Mouse (Mus musculus): Measurements from ENCODE around the gene Mef2c. TPM values are rescaled to one million over a fixed set of nuclear protein-coding genes. Genes with fewer than 3 reads are reported as not detected.

Mef2c gene
- polyA plus RNA-seq, 1 experiment from 2014 or later = 114 TPM

- Histone ChIP-seq H3K4me2 (ENCODE audit: low read length) (no peak overlapping the region), H3K9me3 (ENCODE audit: control insufficient read depth, low read length) (no peaks in the 10 kb centered on the region), H3K27me3 (ENCODE audit: control insufficient read depth, insufficient read depth, low read length) (no peaks in the 10 kb centered on the region), H3K36me3 (ENCODE audit: control insufficient read depth, insufficient read depth, low read length) (peaks cover 10% of the 10 kb centered on the region; the same call in 1 of the 2 replicates), H3K27ac (replicated peaks in 1 of 2; ENCODE audit: control insufficient read depth in 1 of 2, insufficient read depth in 1 of 2, low read depth in 2 of 2, low read length in 2 of 2) (no peak overlapping the region), H3K4me1 (ENCODE audit: control insufficient read depth in 2 of 2, insufficient read depth in 2 of 2, low read length in 2 of 2) (peaks cover 6 to 20% of the 10 kb centered on the region in 2 experiments), H3K4me3 (ENCODE audit: control insufficient read depth in 1 of 2, insufficient read depth in 1 of 2, low read depth in 1 of 2, low read length in 2 of 2) (no peak overlapping the region), H3K9ac (ENCODE audit: low read length) (no peak overlapping the region)
- no peak for ATAC-seq (ENCODE audit: insufficient number of reproducible peaks, insufficient read depth, low FRiP score, low read depth)
These were observed 96.5 kb downstream of the Mef2c start for GRCm38 (mm10) chr13:83600301-83600700.

GRCm38 (mm10) chr13:83601741-83602140 is 97.9 kb downstream of the Mef2c start:
- peaks cover 6 to 27% of the 10 kb centered on the region in 2 experiments for H3K4me1 ChIP-seq (ENCODE audit: control insufficient read depth in 2 of 2, insufficient read depth in 2 of 2, low read length in 2 of 2)
- no peak overlapping the region for H3K4me2 ChIP-seq (ENCODE audit: low read length)
- no peak for ATAC-seq (ENCODE audit: insufficient number of reproducible peaks, insufficient read depth, low FRiP score, low read depth)
- H3K4me3 ChIP-seq (ENCODE audit: control insufficient read depth in 1 of 2, insufficient read depth in 1 of 2, low read depth in 1 of 2, low read length in 2 of 2) = no peak overlapping the region
- no peaks in the 10 kb centered on the region for H3K9me3 ChIP-seq (ENCODE audit: control insufficient read depth, low read length)
- no peaks in the 10 kb centered on the region for H3K27me3 ChIP-seq (ENCODE audit: control insufficient read depth, insufficient read depth, low read length)
- no peak overlapping the region for H3K27ac ChIP-seq (replicated peaks in 1 of 2; ENCODE audit: control insufficient read depth in 1 of 2, insufficient read depth in 1 of 2, low read depth in 2 of 2, low read length in 2 of 2)
- no peak overlapping the region for H3K9ac ChIP-seq (ENCODE audit: low read length)
- WGBS = 47% methylated on average over 4 of the region's 4 CpGs
- H3K36me3 ChIP-seq (ENCODE audit: control insufficient read depth, insufficient read depth, low read length) = peaks cover 10% of the 10 kb centered on the region; the same call in 1 of the 2 replicates

GRCm38 (mm10) chr13:83603373-83604265 is 99.8 kb downstream of the Mef2c start:
- Histone ChIP-seq H3K27ac (replicated peaks in 1 of 2; ENCODE audit: control insufficient read depth in 1 of 2, insufficient read depth in 1 of 2, low read depth in 2 of 2, low read length in 2 of 2) (peak overlapping the region; percentile 93 to 98), H3K36me3 (ENCODE audit: control insufficient read depth, insufficient read depth, low read length) (peaks cover 9% of the 10 kb centered on the region; the same call in 1 of the 2 replicates), H3K4me2 (ENCODE audit: low read length) (peak overlapping the region; percentile 34), H3K9ac (ENCODE audit: low read length) (peak overlapping the region; percentile 45; the same call in 1 of the 2 replicates), H3K4me1 (ENCODE audit: control insufficient read depth in 2 of 2, insufficient read depth in 2 of 2, low read length in 2 of 2) (peaks cover 6 to 41% of the 10 kb centered on the region in 2 experiments), H3K27me3 (ENCODE audit: control insufficient read depth, insufficient read depth, low read length) (no peaks in the 10 kb centered on the region), H3K9me3 (ENCODE audit: control insufficient read depth, low read length) (no peaks in the 10 kb centered on the region), H3K4me3 (ENCODE audit: control insufficient read depth in 1 of 2, insufficient read depth in 1 of 2, low read depth in 1 of 2, low read length in 2 of 2) (peak overlapping the region; percentile 8 to 16; a peak in 2 of 4 replicates)
- ATAC-seq (ENCODE audit: insufficient number of reproducible peaks, insufficient read depth, low FRiP score, low read depth) = peak; percentile 81; the same call in 1 of the 2 replicates
- WGBS = 7% methylated on average over 7 of the region's 7 CpGs

- peaks cover 7% of the 10 kb centered on the region; the same call in 1 of the 2 replicates for H3K36me3 ChIP-seq (ENCODE audit: control insufficient read depth, insufficient read depth, low read length)
- WGBS = 4% methylated on average over 3 of the region's 3 CpGs
- H3K27me3 ChIP-seq (ENCODE audit: control insufficient read depth, insufficient read depth, low read length) = no peaks in the 10 kb centered on the region
- peak overlapping the region; percentile 89 to 93 for H3K27ac ChIP-seq (replicated peaks in 1 of 2; ENCODE audit: control insufficient read depth in 1 of 2, insufficient read depth in 1 of 2, low read depth in 2 of 2, low read length in 2 of 2)
- H3K4me1 ChIP-seq (ENCODE audit: control insufficient read depth in 2 of 2, insufficient read depth in 2 of 2, low read length in 2 of 2) = peaks cover 6 to 41% of the 10 kb centered on the region in 2 experiments
- peak overlapping the region; percentile 35; the same call in 1 of the 2 replicates for H3K9ac ChIP-seq (ENCODE audit: low read length)
- 0 out of 2 replicates have a peak, but pooled peaks have one; percentile 73 for ATAC-seq (ENCODE audit: insufficient number of reproducible peaks, insufficient read depth, low FRiP score, low read depth)
- H3K4me3 ChIP-seq (ENCODE audit: control insufficient read depth in 1 of 2, insufficient read depth in 1 of 2, low read depth in 1 of 2, low read length in 2 of 2) = no peak overlapping the region
- peak overlapping the region; percentile 34 for H3K4me2 ChIP-seq (ENCODE audit: low read length)
- H3K9me3 ChIP-seq (ENCODE audit: control insufficient read depth, low read length) = no peaks in the 10 kb centered on the region
These were observed 100.5 kb downstream of the Mef2c start for GRCm38 (mm10) chr13:83604320-83604719.

- peak overlapping the region; percentile 34 for H3K4me2 ChIP-seq (ENCODE audit: low read length)
- ATAC-seq (ENCODE audit: insufficient number of reproducible peaks, insufficient read depth, low FRiP score, low read depth) = no peak
- no peaks in the 10 kb centered on the region for H3K27me3 ChIP-seq (ENCODE audit: control insufficient read depth, insufficient read depth, low read length)
- no peak overlapping the region for H3K4me3 ChIP-seq (ENCODE audit: control insufficient read depth in 1 of 2, insufficient read depth in 1 of 2, low read depth in 1 of 2, low read length in 2 of 2)
- peak overlapping the region; percentile 26 for H3K9ac ChIP-seq (ENCODE audit: low read length)
- peaks cover 2% of the 10 kb centered on the region; the same call in 1 of the 2 replicates for H3K36me3 ChIP-seq (ENCODE audit: control insufficient read depth, insufficient read depth, low read length)
- H3K4me1 ChIP-seq (ENCODE audit: control insufficient read depth in 2 of 2, insufficient read depth in 2 of 2, low read length in 2 of 2) = peaks cover 6 to 41% of the 10 kb centered on the region in 2 experiments
- H3K27ac ChIP-seq (replicated peaks in 1 of 2; ENCODE audit: control insufficient read depth in 1 of 2, insufficient read depth in 1 of 2, low read depth in 2 of 2, low read length in 2 of 2) = peak overlapping the region; percentile 89 to 93
- H3K9me3 ChIP-seq (ENCODE audit: control insufficient read depth, low read length) = no peaks in the 10 kb centered on the region
- WGBS = 62% methylated on average over 4 of the region's 4 CpGs
These were observed 101.0 kb downstream of the Mef2c start for GRCm38 (mm10) chr13:83604785-83605184.

- Histone ChIP-seq H3K9me3 (ENCODE audit: control insufficient read depth, low read length) (no peaks in the 10 kb centered on the region), H3K36me3 (ENCODE audit: control insufficient read depth, insufficient read depth, low read length) (0 out of 2 replicates have a peak, but pooled peaks cover 3% of the 10 kb centered on the region), H3K4me1 (ENCODE audit: control insufficient read depth in 2 of 2, insufficient read depth in 2 of 2, low read length in 2 of 2) (peaks cover 6 to 46% of the 10 kb centered on the region in 2 experiments), H3K27me3 (ENCODE audit: control insufficient read depth, insufficient read depth, low read length) (no peaks in the 10 kb centered on the region), H3K27ac (replicated peaks in 1 of 2; ENCODE audit: control insufficient read depth in 1 of 2, insufficient read depth in 1 of 2, low read depth in 2 of 2, low read length in 2 of 2) (peak overlapping the region in 1 of 2 experiments; percentile 53; a peak in 2 of 4 replicates), H3K4me2 (ENCODE audit: low read length) (peak overlapping the region; percentile 14; the same call in 1 of the 2 replicates), H3K4me3 (ENCODE audit: control insufficient read depth in 1 of 2, insufficient read depth in 1 of 2, low read depth in 1 of 2, low read length in 2 of 2) (no peak overlapping the region), H3K9ac (ENCODE audit: low read length) (no peak overlapping the region)
- WGBS = 22% methylated on average over 4 of the region's 4 CpGs
- no peak for ATAC-seq (ENCODE audit: insufficient number of reproducible peaks, insufficient read depth, low FRiP score, low read depth)
These were observed 104.2 kb downstream of the Mef2c start for GRCm38 (mm10) chr13:83607883-83608581.

GRCm38 (mm10) chr13:83608851-83609516 is 105.2 kb downstream of the Mef2c start:
- H3K9ac ChIP-seq (ENCODE audit: low read length) = no peak overlapping the region
- H3K4me2 ChIP-seq (ENCODE audit: low read length) = no peak overlapping the region
- 71% methylated on average over 3 of the region's 3 CpGs for WGBS
- no peaks in the 10 kb centered on the region for H3K9me3 ChIP-seq (ENCODE audit: control insufficient read depth, low read length)
- peaks cover 4 to 41% of the 10 kb centered on the region in 2 experiments; a peak in 3 of 4 replicates for H3K4me1 ChIP-seq (ENCODE audit: control insufficient read depth in 2 of 2, insufficient read depth in 2 of 2, low read length in 2 of 2)
- no peaks in the 10 kb centered on the region for H3K27me3 ChIP-seq (ENCODE audit: control insufficient read depth, insufficient read depth, low read length)
- ATAC-seq (ENCODE audit: insufficient number of reproducible peaks, insufficient read depth, low FRiP score, low read depth) = no peak
- H3K4me3 ChIP-seq (ENCODE audit: control insufficient read depth in 1 of 2, insufficient read depth in 1 of 2, low read depth in 1 of 2, low read length in 2 of 2) = no peak overlapping the region
- H3K27ac ChIP-seq (replicated peaks in 1 of 2; ENCODE audit: control insufficient read depth in 1 of 2, insufficient read depth in 1 of 2, low read depth in 2 of 2, low read length in 2 of 2) = no peak overlapping the region
- H3K36me3 ChIP-seq (ENCODE audit: control insufficient read depth, insufficient read depth, low read length) = 0 out of 2 replicates have a peak, but pooled peaks cover 3% of the 10 kb centered on the region
